Mouse (Mus musculus) E14TG2a.4 (cell line): ENCODE results near the gene Angpt4.

Experiments used
- CTCF ChIP-seq: conservative IDR thresholded peaks from 2 replicates; pipeline ENCODE4 v1.5.1; 2014; ENCODE audit warnings: low read length
- POU5F1 ChIP-seq: IDR thresholded peaks from 2 replicates; pipeline ENCODE4 v1.6.1; 2014; ENCODE audit warnings: low read length, borderline replicate concordance

GRCm38 (mm10) chr2:151927103-151927502, 16.1 kb downstream of the Angpt4 start:
- TF ChIP-seq CTCF (no peak), POU5F1 (no peak)
